Comparison of ENCODE assay signal across 18 mouse cellular contexts in the genomic region with DNA sequence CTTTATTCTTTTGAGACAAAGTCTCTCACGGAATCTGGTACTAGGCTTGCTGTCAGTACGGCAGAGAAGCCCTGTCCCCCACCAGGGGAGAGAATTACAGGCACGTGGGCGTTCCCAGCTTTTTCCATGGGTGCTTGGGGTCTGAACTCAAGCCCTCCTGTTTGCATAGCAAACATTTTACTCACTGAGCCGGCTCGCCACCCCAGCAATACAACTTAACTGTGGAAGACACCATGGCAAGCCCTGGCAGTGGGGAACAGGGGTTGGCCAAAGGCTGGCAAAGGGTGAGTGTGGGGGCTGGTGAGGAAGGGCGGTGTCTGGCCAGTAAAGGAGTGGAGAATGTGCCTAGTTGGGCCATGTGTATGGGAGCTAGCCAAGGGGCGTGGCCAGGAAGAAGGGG.
"Had no signal": no experiment of that assay in that cellular context is flagged by ENCODE, and none has a peak within 500 bp of the region (broad histone marks: within the 10 kb centered on the region; RNA-seq: fewer than 3 reads in every experiment).

No protein-coding gene starts in this region.

- DNase-seq: kidney, adult 2 months; kidney, postnatal 25 days; layer of hippocampus, adult 9-11 months; liver, embryonic 13.5 days; lung, adult 2 months; lung, postnatal 10 days; lung, postnatal 36 days; midbrain, embryonic 14.5 days; thymus, adult 2 months; thymus, postnatal 14 days; thymus, postnatal 4 days had no signal

- H3K27me3 ChIP-seq: limb, embryonic 12.5 days; limb, embryonic 15.5 days; liver, embryonic 13.5 days; megakaryocyte, embryonic 14.5 days had no signal

- ATAC-seq: intestine, postnatal 0 days had no signal

- H3K9me3 ChIP-seq: limb, embryonic 12.5 days; limb, embryonic 15.5 days; liver, embryonic 13.5 days; megakaryocyte, embryonic 14.5 days; midbrain, embryonic 10.5 days had no signal

- H3K4me3 ChIP-seq: layer of hippocampus, adult 2 months; limb, embryonic 12.5 days; limb, embryonic 15.5 days; liver, embryonic 13.5 days; megakaryocyte, embryonic 14.5 days; midbrain, embryonic 10.5 days had no signal

- H3K27ac ChIP-seq: kidney, postnatal 0 days; layer of hippocampus, adult 2 months; limb, embryonic 12.5 days; limb, embryonic 15.5 days; liver, embryonic 13.5 days; midbrain, embryonic 10.5 days had no signal

- H3K36me3 ChIP-seq: limb, embryonic 12.5 days; limb, embryonic 15.5 days; liver, embryonic 13.5 days; midbrain, embryonic 10.5 days had no signal

- H3K4me1 ChIP-seq: liver, embryonic 13.5 days; megakaryocyte, embryonic 14.5 days had no signal

- H3K4me2 ChIP-seq: limb, embryonic 12.5 days; limb, embryonic 15.5 days; liver, embryonic 13.5 days had no signal

- H3K9ac ChIP-seq: limb, embryonic 12.5 days; limb, embryonic 15.5 days; liver, embryonic 13.5 days had no signal
